9 mouse cellular contexts compared by ENCODE assay signal in genomic region chr7:27650949-27651348, GRCm38 (mm10). TPM values are rescaled to one million over a fixed set of nuclear protein-coding genes. Genes with fewer than 3 reads are reported as not detected.
A peak's percentile ranks its signal among the peaks of the same experiment; 100 is the strongest.
DNase-seq lines count a peak whose midpoint lies in the region; ATAC-seq and TF ChIP-seq lines count a peak whose summit lies in the region.
"Had no signal": no experiment of that assay in that cellular context is flagged by ENCODE, and none has a peak within 500 bp of the region (broad histone marks: within the 10 kb centered on the region; RNA-seq: fewer than 3 reads in every experiment).

No protein-coding gene starts in this region.

- peak; percentile 30 to 40 for DNase-seq in urinary bladder, adult 18-20 months (ENCODE audit: low spot score in 2 of 2)
- DNase-seq in urinary bladder, postnatal 10 days (ENCODE audit: low spot score), result no peak
- peak; percentile 81 to 85 for DNase-seq in cerebellum, postnatal 36 days
- DNase-seq in gastrocnemius, adult 18-20 months (ENCODE audit: low spot score), result peak; percentile 61
- peak; percentile 74 for DNase-seq in kidney, adult 18-20 months
- DNase-seq in limb, embryonic 10.5 days (ENCODE audit: low spot score), result peak; percentile 79
- DNase-seq in naive thymus-derived CD4-positive, alpha-beta T cell, adult 2 months (ENCODE audit: low read depth), result peak; percentile 85
- peak; percentile 76 for DNase-seq in stomach, postnatal 0 days (ENCODE audit: low spot score)

- peak; percentile 43; the same call in 1 of the 2 replicates for ATAC-seq in stomach, postnatal 0 days (ENCODE audit: low FRiP score, low TSS enrichment)

- no peak overlapping the region for H3K27ac ChIP-seq in limb, embryonic 10.5 days
- no peak overlapping the region for H3K27ac ChIP-seq in stomach, postnatal 0 days (replicated peaks)
- H3K27ac ChIP-seq: embryonic facial prominence, embryonic 13.5 days had no signal

- H3K27me3 ChIP-seq in limb, embryonic 10.5 days (ENCODE audit: low read depth, poor library complexity, severe bottlenecking), result peaks cover 42% of the 10 kb centered on the region
- peaks cover 6% of the 10 kb centered on the region; the same call in 1 of the 2 replicates for H3K27me3 ChIP-seq in stomach, postnatal 0 days (ENCODE audit: control insufficient read depth, insufficient read depth, low read length)

- TF ChIP-seq CTCF in stomach, postnatal 0 days (IDR thresholded peaks at IDR 0.05; ENCODE audit: low read depth), result peak; percentile 86

- TF ChIP-seq EP300 in stomach, postnatal 0 days (optimal IDR thresholded peaks at IDR 0.05), result no peak

- 4% methylated on average over 10 of the region's 10 CpGs for WGBS in limb, embryonic 10.5 days
- WGBS in stomach, postnatal 0 days, result 4% methylated on average over 10 of the region's 10 CpGs

- H3K9ac ChIP-seq in stomach, postnatal 0 days (ENCODE audit: low read length), result no peak overlapping the region
- H3K9ac ChIP-seq: embryonic facial prominence, embryonic 13.5 days had no signal

- H3K4me1 ChIP-seq in limb, embryonic 10.5 days, result peaks cover 9% of the 10 kb centered on the region
- no peaks in the 10 kb centered on the region for H3K4me1 ChIP-seq in stomach, postnatal 0 days (replicated peaks; ENCODE audit: control insufficient read depth, insufficient read depth)

- peak overlapping the region; percentile 15; the same call in 1 of the 2 replicates for H3K4me3 ChIP-seq in limb, embryonic 10.5 days
- no peak overlapping the region for H3K4me3 ChIP-seq in stomach, postnatal 0 days (ENCODE audit: low read depth, low read length)
- H3K4me3 ChIP-seq: embryonic facial prominence, embryonic 13.5 days had no signal

- H3K4me2 ChIP-seq in stomach, postnatal 0 days (replicated peaks; ENCODE audit: low read depth), result no peak overlapping the region
- H3K4me2 ChIP-seq: embryonic facial prominence, embryonic 13.5 days had no signal

- no peaks in the 10 kb centered on the region for H3K36me3 ChIP-seq in limb, embryonic 10.5 days
- no peaks in the 10 kb centered on the region for H3K36me3 ChIP-seq in stomach, postnatal 0 days (ENCODE audit: control insufficient read depth, insufficient read depth, low read length)

- no peaks in the 10 kb centered on the region for H3K9me3 ChIP-seq in limb, embryonic 10.5 days (replicated peaks)
- no peaks in the 10 kb centered on the region for H3K9me3 ChIP-seq in stomach, postnatal 0 days (ENCODE audit: control insufficient read depth, low read length)
- H3K9me3 ChIP-seq: embryonic facial prominence, embryonic 13.5 days had no signal

RNA-seq across cellular contexts. Expression of gene Ttc9b, which starts 2.8 kb away (rescaled TPM):
- total RNA-seq in gastrocnemius, adult 18-20 months (2021), result not detected
- polyA plus RNA-seq in limb, embryonic 10.5 days (2016; fragmentation: Nextera tagmentation; extraction: Ambion mirVana), result 0.23 TPM in 1 of 2 replicates, not detected in the other
- polyA plus RNA-seq in stomach, postnatal 0 days (2015; fragmentation: Nextera tagmentation; extraction: Ambion mirVana), result 1.4 and 1.6 TPM in 2 replicates

RNA-seq across cellular contexts. Expression of gene Map3k10, which starts 23.4 kb away (rescaled TPM):
- 10 to 100 TPM; 36.3 to 38.4 TPM for total RNA-seq in gastrocnemius, adult 18-20 months (2021)
- polyA plus RNA-seq in limb, embryonic 10.5 days (2016; fragmentation: Nextera tagmentation; extraction: Ambion mirVana), result 9.2 and 12.3 TPM in 2 replicates
- 4.2 and 4.6 TPM in 2 replicates for polyA plus RNA-seq in stomach, postnatal 0 days (2015; fragmentation: Nextera tagmentation; extraction: Ambion mirVana)

RNA-seq across cellular contexts. Expression of gene Zfp607b, which starts 38.2 kb away (rescaled TPM):
- under 1 TPM; 0.37 to 0.64 TPM for total RNA-seq in gastrocnemius, adult 18-20 months (2021)
- 2.5 and 3.3 TPM in 2 replicates for polyA plus RNA-seq in limb, embryonic 10.5 days (2016; fragmentation: Nextera tagmentation; extraction: Ambion mirVana)
- polyA plus RNA-seq in stomach, postnatal 0 days (2015; fragmentation: Nextera tagmentation; extraction: Ambion mirVana), result 1.9 and 2.0 TPM in 2 replicates

RNA-seq across cellular contexts. Expression of gene Akt2, which starts 59.6 kb away (rescaled TPM):
- total RNA-seq in gastrocnemius, adult 18-20 months (2021), result 100 to 1,000 TPM; 171 to 178 TPM
- 91.3 and 95.0 TPM in 2 replicates for polyA plus RNA-seq in limb, embryonic 10.5 days (2016; fragmentation: Nextera tagmentation; extraction: Ambion mirVana)
- polyA plus RNA-seq in stomach, postnatal 0 days (2015; fragmentation: Nextera tagmentation; extraction: Ambion mirVana), result 42.6 and 46.5 TPM in 2 replicates
